Mouse (Mus musculus) limb, embryonic 13.5 days (tissue): ENCODE results near the gene Cdk13. TPM values are rescaled to one million over a fixed set of nuclear protein-coding genes. Genes with fewer than 3 reads are reported as not detected.
A peak's percentile ranks its signal among the peaks of the same experiment; 100 is the strongest.

ENCODE experiments used
- ATAC-seq: fragments of 200-750 bp; cut with Nextera tagmentation; 2 replicates; pipeline ENCODE4 v1.8.0; 2017; ENCODE audit warnings: low read depth, moderate number of reproducible peaks, moderate TSS enrichment; ENCODE audit not compliant: low FRiP score
- H3K27ac ChIP-seq: fragments of 300-500 bp; sonication (generic); 2 replicates; pipeline ENCODE4 v1.5.1; 2015; ENCODE audit warnings: inconsistent platforms, mild to moderate bottlenecking, moderate library complexity
- H3K27me3 ChIP-seq: fragments of 300-500 bp; sonication (generic); 2 replicates; pipeline ENCODE4 v1.6.1; 2015; ENCODE audit warnings: mild to moderate bottlenecking, inconsistent platforms
- H3K36me3 ChIP-seq: fragments of 300-500 bp; sonication (generic); 2 replicates; pipeline ENCODE4 v1.6.1; 2015; ENCODE audit warnings: inconsistent platforms, mild to moderate bottlenecking, moderate library complexity
- H3K4me1 ChIP-seq: fragments of 300-500 bp; sonication (generic); 2 replicates; pipeline ENCODE4 v1.6.1; 2015; ENCODE audit warnings: inconsistent platforms
- H3K4me2 ChIP-seq: fragments of 300-500 bp; sonication (generic); replicated peaks from 2 replicates; pipeline ENCODE4 v1.6.1; 2015; ENCODE audit warnings: inconsistent platforms, mild to moderate bottlenecking, moderate library complexity
- H3K4me3 ChIP-seq: fragments of 300-500 bp; sonication (generic); 2 replicates; pipeline ENCODE4 v1.5.1; 2015; ENCODE audit warnings: moderate library complexity, mild to moderate bottlenecking, inconsistent platforms
- H3K9ac ChIP-seq: fragments of 300-500 bp; sonication (generic); 2 replicates; pipeline ENCODE4 v1.6.1; 2015; ENCODE audit warnings: mild to moderate bottlenecking, inconsistent platforms
- H3K9me3 ChIP-seq: fragments of 300-500 bp; sonication (generic); 2 replicates; pipeline ENCODE4 v1.6.1; 2016; ENCODE audit warnings: inconsistent platforms
- WGBS: fragments of 180-500 bp; shearing (Covaris S2); methylation state at CpG from one replicate; pipeline ENCODE4 v1.1.7; 2015; 5-methylcytosine and 5-hydroxymethylcytosine counted together
- polyA plus RNA-seq: library from polyadenylated mRNA; unstranded; fragments of >200 nt; fragmentation: Nextera tagmentation; extraction: Ambion mirVana; gene quantifications from 2 replicates; pipeline ENCODE4 v1.2.1, GENCODE M21; 2015

Cdk13 gene
- polyA plus RNA-seq, 1 experiment from 2014 or later, result 18.1 TPM

DNA sequence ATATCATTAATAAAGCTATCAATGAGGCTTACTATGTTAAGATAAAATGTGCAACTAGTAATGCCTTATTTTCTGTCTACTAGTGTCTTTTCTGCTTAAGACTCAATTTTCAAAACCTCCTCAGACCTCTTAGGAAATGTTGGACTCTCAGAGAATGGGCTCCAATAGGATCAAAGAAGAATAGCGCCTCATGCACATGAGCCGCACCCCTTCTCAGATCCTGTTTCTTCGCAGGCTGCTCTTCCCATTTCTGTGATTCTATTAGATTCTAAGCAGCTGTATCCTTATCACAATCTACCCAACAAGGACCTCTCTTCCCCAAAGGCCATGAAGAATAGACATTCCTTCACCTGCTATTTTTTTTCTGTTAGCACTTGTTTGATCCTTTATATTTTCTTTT is 76.1 kb downstream of the Cdk13 start:
- Histone ChIP-seq H3K4me1 (no peaks in the 10 kb centered on the region), H3K4me3 (no peak overlapping the region), H3K27me3 (no peaks in the 10 kb centered on the region), H3K9ac (no peak overlapping the region), H3K36me3 (peaks cover 9% of the 10 kb centered on the region; the same call in 1 of the 2 replicates), H3K27ac (no peak overlapping the region), H3K9me3 (no peaks in the 10 kb centered on the region), H3K4me2 (no peak overlapping the region)
- 90% methylated on average over 3 of the region's 3 CpGs for WGBS
- ATAC-seq, result no peak

GRCm38 (mm10) chr13:17727922-17728321 is 77.0 kb downstream of the Cdk13 start:
- Histone ChIP-seq H3K9me3 (no peaks in the 10 kb centered on the region), H3K9ac (no peak overlapping the region), H3K27ac (no peak overlapping the region), H3K4me1 (no peaks in the 10 kb centered on the region), H3K36me3 (peaks cover 9% of the 10 kb centered on the region; the same call in 1 of the 2 replicates), H3K4me2 (no peak overlapping the region), H3K4me3 (no peak overlapping the region), H3K27me3 (no peaks in the 10 kb centered on the region)
- ATAC-seq, result no peak
- 92% methylated on average over 4 of the region's 4 CpGs for WGBS

DNA sequence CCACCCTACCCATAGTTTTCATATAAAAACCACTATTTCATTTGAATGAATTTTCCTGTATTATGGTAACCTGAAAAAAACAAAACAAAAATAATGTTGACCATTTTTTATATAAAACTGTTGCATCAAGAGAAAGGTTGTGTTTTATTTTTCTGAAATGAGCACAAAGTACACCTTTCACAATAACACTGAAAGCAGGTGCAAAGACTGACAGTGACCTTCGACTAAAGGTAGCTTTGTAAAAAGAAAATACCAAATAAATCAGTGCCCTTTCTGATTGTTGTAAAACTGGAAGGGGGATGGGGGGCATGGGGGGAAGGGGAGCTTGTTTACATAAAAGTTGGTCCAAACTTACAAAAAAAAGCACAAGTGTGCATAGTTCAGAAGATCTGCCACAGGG is 87.5 kb downstream of the Cdk13 start:
- no peak overlapping the region for H3K9ac ChIP-seq
- H3K27ac ChIP-seq, result no peak overlapping the region
- no peaks in the 10 kb centered on the region for H3K4me1 ChIP-seq
- H3K4me3 ChIP-seq, result no peak overlapping the region
- no peak overlapping the region for H3K4me2 ChIP-seq
- H3K9me3 ChIP-seq, result no peaks in the 10 kb centered on the region
- no peak for ATAC-seq
- 81% methylated on average over 1 of the region's 1 CpGs for WGBS
- no peaks in the 10 kb centered on the region for H3K27me3 ChIP-seq
- peaks cover 27% of the 10 kb centered on the region for H3K36me3 ChIP-seq

DNA sequence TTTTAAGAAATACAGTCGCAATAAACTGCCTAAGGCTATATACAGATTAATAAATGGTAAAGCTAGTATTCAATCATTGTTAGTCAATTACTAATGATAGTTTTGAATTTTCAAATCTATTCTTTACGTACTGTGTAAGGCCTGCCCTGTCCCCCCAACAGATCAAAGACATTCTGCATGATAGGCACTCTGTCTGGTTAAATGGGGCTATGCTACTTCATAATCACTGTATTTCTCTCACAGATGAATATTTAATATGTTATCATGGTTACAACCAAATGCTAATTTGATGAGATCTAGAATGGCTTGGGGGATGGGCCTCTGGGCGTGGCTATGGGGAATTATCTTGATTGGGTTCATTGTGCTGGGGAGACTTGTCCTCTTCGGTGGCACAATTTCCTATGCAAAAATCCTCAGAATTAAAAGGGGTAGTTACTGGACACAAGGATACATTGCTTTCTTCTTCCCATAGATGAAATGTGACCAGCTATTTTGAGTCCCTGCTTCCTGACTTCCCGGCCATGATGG is 96.0 kb downstream of the Cdk13 start:
- Histone ChIP-seq H3K4me3 (no peak overlapping the region), H3K36me3 (no peaks in the 10 kb centered on the region), H3K4me2 (no peak overlapping the region), H3K9ac (no peak overlapping the region), H3K4me1 (no peaks in the 10 kb centered on the region), H3K27me3 (no peaks in the 10 kb centered on the region), H3K9me3 (no peaks in the 10 kb centered on the region), H3K27ac (no peak overlapping the region)
- no peak for ATAC-seq
- WGBS, result 89% methylated on average over 5 of the region's 5 CpGs

DNA sequence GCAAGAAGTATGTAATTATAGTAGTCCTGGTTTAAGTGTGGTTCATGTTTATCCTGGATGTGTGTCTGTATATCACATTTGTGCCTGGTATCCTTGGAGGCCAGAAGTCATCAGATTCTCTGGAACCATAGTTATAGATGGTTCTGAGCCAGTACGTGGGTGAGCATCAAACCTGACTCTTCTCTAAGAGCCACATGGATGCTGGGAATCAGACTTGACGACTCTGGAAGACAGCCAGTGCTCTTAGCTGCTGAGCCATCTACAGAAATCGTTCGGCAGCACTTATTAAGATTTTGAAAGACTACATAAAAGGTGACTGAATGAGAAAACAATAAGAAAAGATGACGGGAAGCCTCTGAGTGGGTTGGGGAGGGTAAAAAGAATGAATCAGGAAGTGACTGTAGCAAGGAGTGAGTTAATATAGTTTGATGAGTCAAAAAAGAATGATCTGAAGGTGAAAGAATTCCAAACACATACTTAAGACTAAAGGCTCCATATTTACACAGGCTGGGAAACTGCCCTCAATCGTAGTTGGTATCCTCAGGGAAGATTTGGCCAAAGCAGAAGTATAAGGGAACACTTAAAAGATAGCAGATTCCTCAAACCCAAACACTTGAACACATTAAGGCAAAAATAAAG is 99.6 kb downstream of the Cdk13 start:
- Histone ChIP-seq H3K4me2 (no peak overlapping the region), H3K4me1 (no peaks in the 10 kb centered on the region), H3K36me3 (0 out of 2 replicates have a peak, but pooled peaks cover 3% of the 10 kb centered on the region), H3K27ac (no peak overlapping the region), H3K9me3 (no peaks in the 10 kb centered on the region), H3K4me3 (no peak overlapping the region), H3K9ac (no peak overlapping the region), H3K27me3 (no peaks in the 10 kb centered on the region)
- no peak for ATAC-seq
- 80% methylated on average over 6 of the region's 6 CpGs for WGBS

DNA sequence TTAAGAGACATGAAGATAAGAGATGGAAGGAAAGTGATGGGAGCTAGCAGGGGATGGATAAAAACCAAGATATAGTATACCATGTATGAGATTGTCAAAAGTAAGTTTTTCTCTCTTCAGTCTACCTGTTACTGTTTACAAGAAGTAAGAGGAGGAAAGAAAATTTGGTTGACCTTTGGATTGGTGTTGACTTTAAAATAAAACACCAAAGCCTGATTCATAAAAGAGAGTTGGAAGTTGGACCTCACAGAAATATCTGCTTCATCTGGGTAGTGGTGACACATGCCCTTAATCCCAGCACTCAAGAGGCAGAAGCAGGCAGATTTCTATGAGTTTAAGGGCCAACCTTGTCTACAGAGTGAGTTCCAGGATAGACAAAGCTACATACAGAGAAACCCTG is 102.6 kb downstream of the Cdk13 start:
- H3K4me2 ChIP-seq, result no peak overlapping the region
- no peak overlapping the region for H3K9ac ChIP-seq
- no peak overlapping the region for H3K4me3 ChIP-seq
- no peak for ATAC-seq
- no peaks in the 10 kb centered on the region for H3K9me3 ChIP-seq
- no peaks in the 10 kb centered on the region for H3K27me3 ChIP-seq
- 0 out of 2 replicates have a peak, but pooled peaks cover 4% of the 10 kb centered on the region for H3K4me1 ChIP-seq
- 0 out of 2 replicates have a peak, but pooled peaks cover 3% of the 10 kb centered on the region for H3K36me3 ChIP-seq
- H3K27ac ChIP-seq, result no peak overlapping the region

DNA sequence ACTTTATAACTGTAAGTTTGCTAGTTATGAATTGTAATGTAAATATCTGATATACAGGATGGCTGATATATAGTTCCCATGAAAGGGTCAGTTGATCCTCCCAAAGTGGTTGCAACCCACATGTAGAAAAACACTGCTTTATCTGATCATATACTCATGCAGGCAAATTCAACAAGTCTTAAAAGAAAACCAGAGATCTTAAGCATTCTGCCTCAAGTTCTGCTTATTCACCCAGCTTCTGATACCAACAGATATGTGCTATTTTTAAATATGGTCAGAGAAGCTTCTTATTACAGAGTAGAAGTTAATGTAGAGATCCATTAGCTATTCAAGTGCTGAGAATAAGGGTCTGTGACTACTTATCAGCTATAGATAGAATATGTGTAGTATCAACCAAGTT is 103.6 kb downstream of the Cdk13 start:
- Histone ChIP-seq H3K36me3 (0 out of 2 replicates have a peak, but pooled peaks cover 3% of the 10 kb centered on the region), H3K4me1 (peaks cover 7% of the 10 kb centered on the region; the same call in 1 of the 2 replicates), H3K9me3 (no peaks in the 10 kb centered on the region), H3K4me2 (no peak overlapping the region), H3K27ac (no peak overlapping the region), H3K9ac (no peak overlapping the region), H3K27me3 (no peaks in the 10 kb centered on the region), H3K4me3 (no peak overlapping the region)
- no peak for ATAC-seq

DNA sequence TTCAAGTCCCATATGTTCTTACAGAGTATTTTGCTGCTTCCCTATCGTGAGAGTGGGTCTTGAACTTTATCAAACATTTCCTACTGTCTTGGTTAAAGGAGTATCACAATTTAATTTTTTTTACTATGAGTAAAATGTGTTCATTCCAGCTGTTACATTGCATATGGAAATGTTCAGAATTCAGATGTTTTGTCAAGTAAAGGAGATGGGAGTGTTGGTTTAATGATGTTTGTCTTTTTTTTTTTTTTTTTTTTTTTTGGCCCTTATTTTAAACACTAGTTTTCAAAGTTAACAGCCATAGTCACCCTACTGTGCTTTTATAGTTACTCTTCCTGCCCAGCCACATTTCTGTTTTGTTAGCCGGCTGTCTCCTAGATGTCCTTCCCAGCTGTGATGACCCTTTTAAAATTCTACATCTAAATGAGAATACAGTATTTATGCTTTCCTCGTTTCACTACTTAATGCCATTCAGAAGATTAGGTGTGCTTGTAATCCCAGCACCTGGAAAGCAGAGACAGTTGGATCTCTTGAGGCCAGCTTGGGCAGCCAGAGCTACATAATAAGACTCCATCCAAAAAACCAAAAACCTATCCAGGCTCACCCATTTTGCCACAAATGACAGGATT is 104.7 kb downstream of the Cdk13 start:
- peaks cover 7% of the 10 kb centered on the region; the same call in 1 of the 2 replicates for H3K4me1 ChIP-seq
- H3K4me3 ChIP-seq, result no peak overlapping the region
- H3K9ac ChIP-seq, result no peak overlapping the region
- WGBS, result 80% methylated on average over 3 of the region's 3 CpGs
- no peak overlapping the region for H3K4me2 ChIP-seq
- no peaks in the 10 kb centered on the region for H3K9me3 ChIP-seq
- H3K36me3 ChIP-seq, result 0 out of 2 replicates have a peak, but pooled peaks cover 3% of the 10 kb centered on the region
- no peaks in the 10 kb centered on the region for H3K27me3 ChIP-seq
- no peak for ATAC-seq
- H3K27ac ChIP-seq, result no peak overlapping the region

DNA sequence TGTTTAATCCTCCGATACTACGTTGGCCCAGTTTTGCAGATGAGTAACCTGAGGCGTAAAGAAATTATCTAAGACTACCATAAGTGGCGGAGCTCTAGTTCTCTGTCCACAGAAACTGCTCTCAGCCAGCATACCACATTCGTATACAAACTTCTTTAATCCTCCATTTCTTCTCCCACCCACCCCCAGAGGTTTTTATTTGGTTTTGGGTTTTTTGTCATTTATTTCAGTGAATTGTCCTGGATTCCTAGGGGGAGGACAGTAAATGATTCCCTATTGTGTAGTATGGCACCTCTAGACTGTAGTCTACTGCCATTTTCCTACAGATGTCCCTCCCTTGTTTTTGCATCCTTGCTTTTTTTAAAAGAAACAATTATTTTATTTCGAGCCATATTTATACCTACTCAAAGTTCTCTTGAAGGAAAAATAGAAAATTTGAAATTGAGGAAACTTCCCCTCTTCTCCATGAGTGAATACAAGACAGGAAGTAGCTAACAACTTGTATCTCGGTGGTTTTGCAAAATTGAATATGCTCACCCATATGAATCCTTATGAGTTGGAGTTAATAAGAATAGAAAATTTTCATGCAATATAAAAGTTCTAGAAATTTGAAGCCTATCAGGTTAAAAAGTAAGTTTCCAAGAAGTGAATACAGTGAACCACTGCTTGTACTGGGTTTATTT is 108.9 kb downstream of the Cdk13 start:
- Histone ChIP-seq H3K27me3 (no peaks in the 10 kb centered on the region), H3K9me3 (no peaks in the 10 kb centered on the region), H3K9ac (peak overlapping the region; percentile 96), H3K27ac (peak overlapping the region; percentile 91), H3K4me1 (peaks cover 11% of the 10 kb centered on the region), H3K4me3 (peak overlapping the region; percentile 82), H3K36me3 (no peaks in the 10 kb centered on the region), H3K4me2 (peak overlapping the region; percentile 73)
- no peak for ATAC-seq
- whole genome bisulfite sequencing, result 13% methylated on average over 7 of the region's 7 CpGs

GRCm38 (mm10) chr13:17694911-17695699 is 109.8 kb downstream of the Cdk13 start, which contains the start of the genes Mplkip and Sugct:
Gene Mplkip, plus strand, starts transcription at chr13:17695192.
Gene Sugct, minus strand, starts transcription at chr13:17695553.
- Histone ChIP-seq H3K9ac (peak within 1 kb of the TSS; percentile 96), H3K9me3 (no peaks in the 10 kb centered on the region), H3K27ac (peak within 1 kb of the TSS; percentile 91), H3K36me3 (no peaks in the 10 kb centered on the region), H3K4me2 (peak within 1 kb of the TSS; percentile 73), H3K4me3 (peak within 1 kb of the TSS; percentile 82), H3K27me3 (no peaks in the 10 kb centered on the region), H3K4me1 (peaks cover 11% of the 10 kb centered on the region)
- ATAC-seq, result peak; percentile 99
- WGBS, result under 1% methylated on average over 65 of the region's 66 CpGs

- Histone ChIP-seq H3K9ac (peak overlapping the region; percentile 75), H3K27me3 (no peaks in the 10 kb centered on the region), H3K36me3 (no peaks in the 10 kb centered on the region), H3K4me1 (peaks cover 11% of the 10 kb centered on the region), H3K27ac (peak overlapping the region; percentile 72), H3K9me3 (no peaks in the 10 kb centered on the region), H3K4me2 (peak overlapping the region; percentile 63), H3K4me3 (peak overlapping the region; percentile 82)
- 0% methylated on average over 10 of the region's 25 CpGs for WGBS
- peak; percentile 80 for ATAC-seq
Observed at GRCm38 (mm10) chr13:17694414-17694813, 110.5 kb downstream of the Cdk13 start.
